Mouse (Mus musculus) small intestine, adult 2 months (tissue): Measurements from ENCODE around the gene Zdhhc17. TPM values are rescaled to one million over a fixed set of nuclear protein-coding genes. Genes with fewer than 3 reads are reported as not detected.
A peak's percentile ranks its signal among the peaks of the same experiment; 100 is the strongest.

Source experiments
- H3K27ac ChIP-seq: fragments of 200-500 bp; 2 replicates; pipeline ENCODE4 v1.5.1; 2012; ENCODE audit warnings: low read depth, low read length, control low read depth, inconsistent platforms; ENCODE audit not compliant: insufficient read depth
- H3K27me3 ChIP-seq: fragments of 200-500 bp; 2 replicates; pipeline ENCODE4 v1.6.1; 2012; ENCODE audit warnings: mild to moderate bottlenecking, moderate library complexity, low read length, inconsistent platforms; ENCODE audit not compliant: control insufficient read depth, insufficient read depth
- H3K36me3 ChIP-seq: fragments of 200-500 bp; 2 replicates; pipeline ENCODE4 v1.6.1; 2012; ENCODE audit warnings: mild to moderate bottlenecking, low read length, control low read depth, inconsistent platforms; ENCODE audit not compliant: control insufficient read depth, insufficient read depth
- H3K4me1 ChIP-seq: fragments of 200-500 bp; 2 replicates; pipeline ENCODE4 v1.6.1; 2012; ENCODE audit warnings: low read length, inconsistent platforms, mixed read lengths; ENCODE audit not compliant: control insufficient read depth, insufficient read depth, insufficient read length
- H3K4me3 ChIP-seq: fragments of 200-500 bp; 2 replicates; pipeline ENCODE4 v1.5.1; 2012; ENCODE audit warnings: low read depth, mild to moderate bottlenecking, control low read depth, inconsistent platforms, low read length, moderate library complexity
- CTCF ChIP-seq: fragments of 200-500 bp; IDR thresholded peaks from 2 replicates; pipeline ENCODE4 v1.5.1; 2012; ENCODE audit warnings: low read depth, mild to moderate bottlenecking, control low read depth, inconsistent platforms, low read length, moderate library complexity, mixed read lengths; ENCODE audit not compliant: insufficient replicate concordance, insufficient read length; ENCODE audit errors: extremely low read depth
- POLR2A ChIP-seq: fragments of 200-500 bp; IDR thresholded peaks from 2 replicates; pipeline ENCODE4 v1.6.1; 2012; ENCODE audit warnings: low read depth, mild to moderate bottlenecking, control low read depth, inconsistent platforms, low read length, moderate library complexity
- WGBS: fragments of 180-500 bp; shearing (Covaris S2); methylation state at CpG from one replicate; pipeline ENCODE4 v1.1.7; 2018; 5-methylcytosine and 5-hydroxymethylcytosine counted together
- polyA plus RNA-seq: library from polyadenylated mRNA; depleted of rRNA; stranded (reverse); fragments of >200 nt; gene quantifications from 2 replicates; pipeline ENCODE4 v1.2.3, GENCODE M21; 2012

Zdhhc17 gene
- polyA plus RNA-seq, 1 experiment, result 4.7 TPM

GRCm38 (mm10) chr10:110935669-110936068 is 74.3 kb downstream of the Zdhhc17 start:
- TF ChIP-seq POLR2A, result no peak
- H3K27ac ChIP-seq, result no peak overlapping the region
- 46% methylated on average over 7 of the region's 7 CpGs for WGBS
- H3K27me3 ChIP-seq, result no peaks in the 10 kb centered on the region
- no peak overlapping the region for H3K4me3 ChIP-seq
- peaks cover 4% of the 10 kb centered on the region; the same call in 1 of the 2 replicates for H3K4me1 ChIP-seq
- H3K36me3 ChIP-seq, result peaks cover 24% of the 10 kb centered on the region

GRCm38 (mm10) chr10:110935081-110935480 is 74.9 kb downstream of the Zdhhc17 start:
- Histone ChIP-seq H3K4me3 (no peak overlapping the region), H3K4me1 (peaks cover 4% of the 10 kb centered on the region; the same call in 1 of the 2 replicates), H3K27ac (no peak overlapping the region), H3K36me3 (peaks cover 21% of the 10 kb centered on the region), H3K27me3 (no peaks in the 10 kb centered on the region)
- TF ChIP-seq POLR2A, result no peak
- WGBS, result 84% methylated on average over 11 of the region's 11 CpGs

- Histone ChIP-seq H3K4me3 (no peak overlapping the region), H3K4me1 (peaks cover 4% of the 10 kb centered on the region; the same call in 1 of the 2 replicates), H3K36me3 (peaks cover 11% of the 10 kb centered on the region), H3K27ac (no peak overlapping the region), H3K27me3 (no peaks in the 10 kb centered on the region)
- TF ChIP-seq POLR2A (no peak), CTCF (no peak)
- WGBS, result 76% methylated on average over 5 of the region's 5 CpGs
Measured at GRCm38 (mm10) chr10:110933584-110933983, 76.4 kb downstream of the Zdhhc17 start.

GRCm38 (mm10) chr10:110931913-110932560 is 77.9 kb downstream of the Zdhhc17 start:
- Histone ChIP-seq H3K27me3 (no peaks in the 10 kb centered on the region), H3K36me3 (peaks cover 5% of the 10 kb centered on the region), H3K27ac (no peak overlapping the region), H3K4me1 (peaks cover 12% of the 10 kb centered on the region), H3K4me3 (peak overlapping the region; percentile 36)
- 77% methylated on average over 20 of the region's 20 CpGs for WGBS
- no peak for TF ChIP-seq CTCF
- no peak for TF ChIP-seq POLR2A

- Histone ChIP-seq H3K27me3 (no peaks in the 10 kb centered on the region), H3K36me3 (peaks cover 4% of the 10 kb centered on the region), H3K4me1 (peaks cover 13% of the 10 kb centered on the region), H3K27ac (no peak overlapping the region), H3K4me3 (peak overlapping the region; percentile 36)
- TF ChIP-seq CTCF (no peak), POLR2A (no peak)
- WGBS, result 84% methylated on average over 13 of the region's 13 CpGs
Measured at GRCm38 (mm10) chr10:110931161-110931912, 78.6 kb downstream of the Zdhhc17 start.

GRCm38 (mm10) chr10:110929756-110930155 is 80.2 kb downstream of the Zdhhc17 start:
- Histone ChIP-seq H3K27ac (no peak overlapping the region), H3K4me1 (peaks cover 13% of the 10 kb centered on the region)
- 62% methylated on average over 4 of the region's 4 CpGs for WGBS

GRCm38 (mm10) chr10:110927491-110927890 is 82.4 kb downstream of the Zdhhc17 start:
- 28% methylated on average over 11 of the region's 11 CpGs for WGBS
- H3K4me3 ChIP-seq, result no peak overlapping the region
- no peaks in the 10 kb centered on the region for H3K27me3 ChIP-seq
- TF ChIP-seq POLR2A (no peak), CTCF (peak; percentile 5; the same call in 1 of the 2 replicates)
- no peaks in the 10 kb centered on the region for H3K36me3 ChIP-seq
- peaks cover 13% of the 10 kb centered on the region for H3K4me1 ChIP-seq
- no peak overlapping the region for H3K27ac ChIP-seq

More at GRCm38 (mm10) chr10:110929756-110930155, 80.2 kb downstream of the Zdhhc17 start:
- H3K36me3 ChIP-seq, result peaks cover under 1% of the 10 kb centered on the region; the same call in 1 of the 2 replicates
- no peak overlapping the region for H3K4me3 ChIP-seq
- no peaks in the 10 kb centered on the region for H3K27me3 ChIP-seq
- TF ChIP-seq CTCF (no peak), POLR2A (no peak)
